Mouse (Mus musculus): Measurements from ENCODE around the gene Mgat4a.
"Not testable (repeated sequence)": the region's sequence is repeated elsewhere in the genome, so short reads cannot be mapped to it uniquely, and the experiment has no call there.

Gene Mgat4a

DNA sequence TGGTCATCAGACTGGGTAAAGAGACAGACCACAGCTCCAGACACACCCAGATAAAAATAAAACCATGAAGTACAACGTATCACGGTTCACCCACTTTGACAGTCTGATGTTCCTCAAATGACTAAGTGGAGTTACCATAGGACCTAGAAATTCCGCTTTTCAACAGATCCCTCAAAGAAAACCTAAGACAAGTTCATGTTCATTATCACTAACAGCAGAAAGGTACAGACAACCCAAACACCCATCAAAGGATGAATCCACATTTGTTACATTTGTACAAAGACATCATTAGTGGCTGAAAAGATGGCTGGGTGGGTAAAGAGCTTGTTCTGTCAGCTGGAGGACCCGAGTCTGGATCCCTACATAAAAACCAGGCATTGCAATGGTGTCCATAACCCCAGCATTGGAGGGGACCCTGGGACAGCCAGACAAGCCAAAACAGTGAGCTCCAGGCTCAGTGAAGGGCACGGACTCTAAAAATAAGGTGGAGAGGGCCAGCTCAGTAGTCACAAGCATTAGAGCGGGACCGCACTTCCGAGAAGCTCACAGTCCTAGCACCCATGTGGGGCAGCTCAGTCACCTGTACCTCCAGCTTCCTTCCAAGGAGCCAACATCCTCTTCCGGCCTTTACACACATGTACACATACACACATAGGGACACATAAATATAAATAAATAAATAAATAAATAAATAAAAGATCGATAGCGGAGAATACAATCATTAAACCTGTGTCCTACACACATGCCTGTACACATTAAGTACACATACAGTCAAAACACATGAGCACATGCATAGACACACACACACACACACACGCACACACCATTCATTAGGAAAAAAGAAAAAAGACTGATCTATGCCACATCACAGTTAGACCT lies 8.9 kb downstream of the Mgat4a start:
- no peak for DNase-seq (ENCODE audit: low spot score in 2 of 2)

DNA sequence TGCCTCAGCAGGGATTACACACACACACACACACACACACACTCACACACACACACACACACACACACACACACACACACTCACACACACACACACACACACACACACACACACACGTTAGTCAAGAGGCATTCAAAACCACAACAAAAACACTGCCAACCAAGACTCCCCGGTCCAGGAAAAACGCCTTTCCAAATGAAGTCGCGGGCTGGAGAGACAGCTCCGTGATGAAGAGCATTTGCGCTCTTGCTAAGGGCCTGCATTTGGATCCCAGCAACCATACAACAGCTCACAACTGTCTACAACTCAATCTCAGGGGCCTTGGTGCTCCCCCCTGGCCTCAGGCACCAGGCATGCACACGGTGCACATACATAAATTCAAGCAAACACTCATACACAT lies 10.8 kb downstream of the Mgat4a start:
- no peak for DNase-seq (ENCODE audit: low spot score in 2 of 2)

DNA sequence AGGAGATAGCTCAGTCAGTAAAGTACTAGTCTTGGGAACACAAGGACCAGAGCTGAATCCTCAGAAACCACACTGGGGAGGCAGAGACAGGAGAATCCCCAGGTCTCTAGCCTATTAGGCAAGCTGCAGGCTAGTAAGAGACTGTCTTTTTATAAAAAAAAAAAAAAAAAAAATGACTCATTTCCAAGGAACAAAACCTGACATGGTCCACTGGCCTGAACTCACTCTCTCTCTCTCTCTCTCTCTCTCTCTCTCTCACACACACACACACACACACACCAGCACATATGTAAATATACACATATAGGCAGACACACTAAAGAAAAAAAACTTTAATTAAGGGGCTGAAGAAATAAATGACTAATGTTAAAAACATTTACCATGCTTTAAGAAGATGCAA lies 14.6 kb downstream of the Mgat4a start:
- DNase-seq (ENCODE audit: low spot score in 2 of 2) = no peak

DNA sequence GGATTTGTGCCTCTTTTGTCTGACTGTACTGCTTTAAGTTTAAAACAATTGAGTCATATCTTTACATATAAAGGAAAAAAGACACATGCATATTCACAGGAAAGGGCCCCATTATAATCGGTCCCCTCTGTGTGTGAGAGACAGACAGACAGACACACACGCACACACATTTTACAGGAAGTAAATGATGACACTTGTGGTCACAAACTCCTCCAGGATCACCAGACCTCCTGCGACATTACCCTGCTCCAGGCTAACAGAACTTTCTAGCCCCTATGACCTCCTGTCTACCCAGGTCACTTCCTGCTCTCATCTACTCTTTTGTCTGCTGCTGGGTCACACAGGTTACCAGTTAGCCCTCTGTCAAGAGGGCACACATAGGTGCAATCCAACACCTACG lies 16.1 kb downstream of the Mgat4a start:
- no peak for DNase-seq (ENCODE audit: low spot score in 2 of 2)

DNA sequence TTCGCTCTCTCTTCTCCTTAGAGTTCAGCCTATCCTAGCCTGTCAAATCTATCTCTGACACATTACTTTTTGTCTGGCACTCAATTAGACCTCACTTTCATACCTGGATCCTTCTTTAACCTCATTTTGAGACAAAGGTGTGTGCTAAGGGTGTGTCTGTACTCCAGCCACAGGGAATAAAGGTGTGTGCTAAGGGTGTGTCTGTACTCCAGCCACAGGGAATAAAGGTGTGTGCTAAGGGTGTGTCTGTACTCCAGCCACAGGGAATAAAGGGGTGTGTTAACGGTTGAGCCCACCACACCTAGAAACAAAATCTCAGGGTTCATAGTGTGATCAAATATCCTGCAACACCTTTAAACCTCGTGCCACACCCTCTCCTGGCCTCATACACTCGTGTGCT lies 16.7 kb downstream of the Mgat4a start:
- not testable (repeated sequence) for DNase-seq (ENCODE audit: low spot score in 2 of 2)

DNA sequence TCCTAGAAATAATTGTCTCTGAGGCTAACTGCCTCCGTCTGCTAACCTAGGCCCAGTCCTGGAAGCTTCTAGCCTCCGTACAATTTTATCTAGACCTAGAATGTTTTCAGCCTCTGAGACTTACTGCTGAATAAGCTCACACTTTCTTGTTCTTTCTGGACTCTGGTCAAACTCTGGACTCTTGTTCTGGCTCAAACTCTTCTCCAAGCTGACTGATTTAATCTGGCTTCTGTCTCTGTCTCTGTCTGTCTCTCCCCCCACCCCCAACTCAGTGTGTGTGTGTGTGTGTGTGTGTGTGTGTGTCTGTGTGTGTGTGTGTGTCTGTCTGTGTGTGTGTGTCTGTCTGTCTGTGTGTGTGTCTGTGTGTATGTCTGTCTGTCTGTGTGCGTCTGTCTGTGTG lies 17.3 kb downstream of the Mgat4a start:
- not testable (repeated sequence) for DNase-seq (ENCODE audit: low spot score in 2 of 2)

DNA sequence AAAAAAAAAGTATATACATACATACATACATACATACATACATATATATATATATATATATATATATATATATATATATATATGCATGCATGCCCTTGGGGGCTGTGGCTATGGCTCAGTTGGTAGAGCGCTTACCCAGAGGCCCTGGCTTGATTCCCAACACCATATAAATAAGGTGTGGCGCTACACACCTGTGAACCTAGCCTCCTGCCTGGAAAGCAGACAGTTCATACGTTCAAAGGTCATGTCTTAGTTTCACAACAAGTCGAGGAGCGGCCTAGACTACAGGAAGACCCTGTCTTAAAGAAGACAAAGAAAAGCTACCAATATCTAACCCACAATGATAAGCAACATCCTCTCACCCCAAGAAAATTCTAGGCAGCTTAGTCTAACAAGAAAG lies 18.7 kb downstream of the Mgat4a start:
- no peak for DNase-seq (ENCODE audit: low spot score in 2 of 2)

DNA sequence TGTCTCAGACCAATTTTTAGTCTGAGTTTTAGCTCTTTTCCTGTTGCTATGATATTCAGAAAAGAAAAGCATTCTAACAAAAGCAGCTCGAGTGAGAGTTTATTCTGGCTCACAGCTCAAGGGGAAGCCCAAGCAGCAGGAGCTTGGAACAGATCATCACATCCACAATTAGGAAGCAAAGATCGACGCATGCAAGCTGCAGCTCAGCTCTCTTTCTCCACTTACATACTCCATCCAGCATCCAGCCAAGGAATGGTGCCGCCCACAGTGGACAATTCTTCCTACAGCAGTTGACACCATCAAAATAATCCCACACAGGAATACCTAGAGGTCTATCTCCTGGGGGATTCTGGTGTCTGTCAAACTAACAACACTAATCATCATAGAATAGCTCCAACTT lies 22.0 kb downstream of the Mgat4a start:
- DNase-seq (ENCODE audit: low spot score in 2 of 2) = no peak

DNA sequence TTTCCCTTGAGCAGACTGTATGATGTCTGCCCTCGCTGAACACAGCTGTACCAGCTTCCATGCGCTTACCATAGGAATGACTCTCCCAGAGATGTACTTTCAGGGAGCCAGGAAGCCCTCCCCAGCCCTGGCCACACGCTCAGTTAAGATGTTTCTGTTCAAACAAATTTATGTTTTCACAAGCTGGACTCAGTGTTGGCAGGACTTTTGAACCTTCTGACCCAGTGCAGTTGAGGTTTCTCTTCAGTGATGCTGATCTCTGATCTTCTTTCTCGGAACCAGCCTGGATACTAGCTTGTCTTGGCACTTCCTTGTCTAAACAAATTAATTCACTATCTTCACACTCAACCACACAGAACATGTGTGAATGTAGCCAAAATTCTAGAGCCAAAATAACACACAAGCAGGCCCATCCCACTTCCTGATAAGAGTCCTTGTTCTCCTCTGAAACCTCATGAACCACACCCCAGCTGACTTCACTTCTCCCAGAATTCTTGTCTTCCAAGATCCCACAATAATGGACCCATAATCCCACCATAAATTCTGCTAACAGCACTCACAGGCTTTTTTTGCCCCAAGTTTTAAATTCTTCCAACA lies 22.6 kb downstream of the Mgat4a start:
- no peak for DNase-seq (ENCODE audit: low spot score in 2 of 2)

DNA sequence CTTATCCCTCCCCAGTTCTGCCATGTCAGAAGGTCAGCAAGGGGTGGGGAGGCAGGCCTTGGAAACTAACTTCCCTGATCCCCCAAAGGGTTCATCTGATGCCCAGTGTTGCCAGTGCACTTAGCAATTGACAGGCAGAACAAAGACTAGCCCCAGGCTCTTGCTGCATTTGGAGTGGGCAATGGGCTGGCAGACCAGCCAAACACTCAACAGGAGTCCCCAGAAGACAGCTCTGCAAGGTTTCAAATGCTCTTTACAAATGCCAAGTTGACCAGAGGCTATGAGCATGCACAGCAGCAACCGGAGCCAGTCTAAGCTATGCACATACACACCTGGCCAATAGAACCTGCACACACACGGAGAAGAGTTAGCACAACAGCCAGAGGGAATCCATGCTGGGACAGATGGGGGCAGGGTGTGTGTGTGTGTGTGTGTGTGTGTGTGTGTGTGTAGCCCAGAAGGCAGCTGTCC lies 27.8 kb downstream of the Mgat4a start:
- DNase-seq (ENCODE audit: low spot score in 2 of 2) = no peak

DNA sequence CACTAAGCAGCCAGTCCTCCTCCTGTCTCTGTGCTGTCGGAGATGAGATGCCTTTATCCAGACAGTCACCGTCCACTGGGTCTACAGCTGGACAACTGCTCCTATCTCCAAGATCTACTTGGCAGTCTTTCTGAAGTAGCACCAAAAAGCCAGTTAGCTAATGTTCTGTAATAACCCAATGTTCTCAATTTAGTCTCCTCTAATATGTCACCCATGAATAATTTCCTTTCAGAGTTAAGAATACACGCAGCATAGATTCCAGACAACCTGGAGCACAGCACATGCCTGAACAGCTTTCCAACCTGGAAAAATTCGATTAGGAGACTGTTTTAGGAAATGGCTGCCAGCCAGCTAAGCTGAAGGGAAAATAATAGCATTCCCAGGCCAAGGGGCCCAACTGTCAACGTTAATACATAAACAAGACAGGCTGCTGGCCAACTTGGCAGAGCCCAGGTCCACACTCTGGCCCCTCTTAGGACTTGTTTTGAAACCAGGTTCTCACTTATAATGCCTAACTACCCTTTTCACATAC lies 28.6 kb downstream of the Mgat4a start:
- no peak for DNase-seq (ENCODE audit: low spot score in 2 of 2)

DNA sequence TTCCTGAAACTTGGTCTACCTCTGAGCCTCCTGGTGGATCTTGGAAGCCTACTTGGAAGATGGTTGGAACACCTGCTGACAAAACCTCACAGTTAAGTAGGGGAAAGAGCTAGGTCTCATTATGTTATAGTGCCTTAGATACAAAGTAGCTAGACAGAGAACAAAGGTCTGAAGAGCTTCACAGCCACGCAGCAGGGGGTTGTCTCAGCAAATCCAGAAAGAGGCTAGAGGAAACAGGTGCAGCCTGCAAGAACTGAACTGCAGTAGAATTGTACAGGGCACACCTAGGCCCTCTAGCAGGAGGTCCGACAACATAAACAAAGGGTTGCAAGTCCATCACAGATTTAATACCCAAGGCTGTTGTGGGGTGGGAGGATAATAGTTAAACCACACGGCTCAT lies 30.6 kb downstream of the Mgat4a start:
- no peak for DNase-seq (ENCODE audit: low spot score in 2 of 2)

DNA sequence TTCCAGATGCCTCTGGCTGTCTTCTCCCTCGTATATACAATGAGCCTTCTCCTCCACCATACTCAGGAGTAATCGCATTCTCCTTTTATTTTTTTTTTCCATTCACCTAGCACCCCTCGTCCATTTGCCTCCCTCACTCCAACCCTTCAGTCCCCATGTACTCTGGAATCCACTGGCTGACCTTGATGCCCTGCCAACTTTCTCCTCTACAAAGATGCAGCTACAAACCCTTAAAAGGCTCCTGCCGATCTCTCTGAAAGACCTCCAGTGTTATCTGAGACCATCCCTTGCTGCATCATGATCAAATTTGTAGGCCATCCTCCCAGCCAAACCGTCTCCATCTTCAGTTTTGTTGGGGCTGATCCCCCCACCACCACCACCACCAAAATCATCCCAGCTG lies 31.4 kb downstream of the Mgat4a start:
- no peak for DNase-seq (ENCODE audit: low spot score in 2 of 2)

DNA sequence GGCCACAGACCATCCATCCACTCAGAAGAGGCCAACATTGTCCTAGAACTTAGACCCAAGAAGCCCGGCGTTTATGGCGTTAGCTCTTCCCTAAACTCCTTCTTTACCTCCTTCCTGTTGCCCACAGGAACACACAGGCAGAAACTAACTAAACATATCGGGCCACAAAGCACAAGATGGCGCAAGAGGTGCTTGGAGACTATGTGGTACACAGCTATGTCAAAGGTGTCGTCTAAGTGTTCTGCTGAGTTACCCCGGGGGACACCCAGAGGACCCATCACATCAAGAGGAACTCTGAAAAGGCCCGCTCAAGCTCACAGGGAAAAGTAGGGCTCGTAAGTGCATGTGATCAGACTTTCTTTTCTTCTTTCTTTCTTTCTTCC lies 35.5 kb downstream of the Mgat4a start:
- DNase-seq (ENCODE audit: low spot score in 2 of 2) = no peak

DNA sequence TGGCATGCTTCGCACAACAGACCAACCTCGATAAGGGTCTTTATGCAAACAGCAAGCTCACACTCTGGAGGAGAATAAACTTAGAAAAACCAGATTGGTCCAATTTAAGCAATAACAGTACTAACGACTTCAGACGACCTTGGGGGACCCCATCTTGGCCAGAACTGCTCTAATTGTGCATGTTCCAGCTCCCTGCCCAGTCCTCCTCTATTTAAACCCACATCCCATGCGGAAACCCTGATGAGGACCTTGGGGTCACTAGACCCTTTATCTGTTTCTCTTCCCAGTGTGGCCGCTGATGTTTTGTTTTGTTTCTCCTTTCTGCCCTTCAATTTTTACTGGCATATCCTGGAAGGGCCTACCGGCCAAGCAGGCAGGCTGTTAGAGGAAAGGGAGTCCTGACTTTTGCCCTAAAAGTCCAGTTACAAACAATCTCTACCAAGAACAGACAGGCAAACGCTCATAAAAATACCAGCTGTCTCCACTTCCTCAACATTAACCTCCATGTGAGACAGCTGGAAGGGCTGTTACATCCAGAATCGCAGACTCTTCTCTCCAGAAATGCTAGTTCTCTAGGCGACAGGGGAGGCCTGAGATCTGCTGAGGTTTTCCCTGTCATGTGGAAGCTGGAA lies 36.0 kb downstream of the Mgat4a start:
- DNase-seq (ENCODE audit: low spot score in 2 of 2) = no peak

DNA sequence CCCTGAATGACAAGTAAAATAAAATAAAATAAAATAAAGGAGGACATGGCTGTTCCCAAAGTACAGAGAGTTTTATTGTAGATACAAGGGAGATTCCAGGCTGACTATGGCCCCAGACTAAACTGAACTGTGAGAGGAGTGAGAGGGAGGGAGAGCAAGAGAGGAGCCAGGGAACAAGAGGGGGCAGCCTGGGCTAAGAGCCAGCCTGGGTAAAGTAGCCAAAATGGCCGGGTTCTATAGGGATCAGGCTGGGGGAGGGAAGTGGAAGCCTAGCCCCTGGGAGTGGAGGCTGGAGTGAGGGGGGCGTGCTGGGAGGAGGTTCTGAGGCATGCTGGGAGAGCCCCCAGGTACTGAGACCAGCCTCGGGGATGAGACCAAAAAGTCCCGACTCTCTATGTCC lies 37.2 kb downstream of the Mgat4a start:
- no peak for DNase-seq (ENCODE audit: low spot score in 2 of 2)

DNA sequence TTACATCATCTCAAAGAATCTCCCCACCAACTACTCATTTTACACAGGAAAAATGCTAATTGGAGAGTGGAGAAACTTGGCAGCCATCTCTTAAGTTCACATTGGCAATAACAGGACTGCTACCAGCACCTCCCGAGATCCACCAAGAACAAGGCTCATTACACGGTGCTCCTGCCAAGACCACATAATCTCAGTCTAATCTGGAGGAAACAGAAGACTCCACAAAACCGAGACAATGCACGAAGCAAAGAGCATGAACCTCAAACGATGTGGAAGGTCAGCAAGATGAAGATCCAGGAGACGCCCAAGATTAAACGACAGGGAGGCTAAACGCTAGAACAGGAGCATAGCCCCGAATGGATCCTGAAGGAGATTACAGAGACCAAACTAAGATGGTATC lies 38.5 kb downstream of the Mgat4a start:
- no peak for DNase-seq (ENCODE audit: low spot score in 2 of 2)

DNA sequence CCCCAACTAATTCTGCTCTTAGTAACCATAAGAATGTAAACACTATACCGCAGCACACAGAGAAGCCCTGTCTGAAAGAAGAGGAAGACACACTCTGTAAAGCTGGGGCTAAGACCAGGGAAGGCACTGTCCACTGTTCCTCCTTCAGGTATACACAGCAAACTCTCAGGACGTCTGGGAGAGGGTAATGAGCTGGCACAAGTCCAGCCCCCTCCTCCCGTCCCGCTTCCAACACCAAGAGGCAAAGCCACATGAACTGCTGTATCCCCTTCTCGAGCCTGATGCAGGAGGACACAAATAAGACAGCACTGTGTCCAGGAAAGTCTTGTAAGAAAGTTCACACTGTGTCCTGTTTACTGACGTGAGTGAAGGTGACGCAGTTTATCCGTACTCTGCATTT lies 40.1 kb downstream of the Mgat4a start:
- no peak for DNase-seq (ENCODE audit: low spot score in 2 of 2)

DNA sequence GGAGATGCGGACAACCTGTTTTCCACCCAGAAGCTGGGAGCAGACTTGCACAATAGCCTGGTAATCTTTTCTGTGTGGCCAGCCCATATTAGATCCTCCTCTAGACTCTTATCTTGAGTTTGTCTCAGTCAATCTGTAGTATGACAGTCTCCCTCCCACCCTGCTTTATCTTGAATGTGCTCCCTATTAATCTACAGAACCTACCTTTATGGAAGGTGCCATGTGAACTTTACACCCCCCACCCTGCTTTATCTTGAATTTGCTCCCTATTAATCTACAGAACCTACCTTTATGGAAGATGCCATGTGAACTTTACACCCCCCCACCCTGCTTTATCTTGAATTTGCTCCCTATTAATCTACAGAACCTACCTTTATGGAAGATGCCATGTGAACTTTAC lies 41.4 kb downstream of the Mgat4a start:
- DNase-seq (ENCODE audit: low spot score in 2 of 2) = not testable (repeated sequence)

DNA sequence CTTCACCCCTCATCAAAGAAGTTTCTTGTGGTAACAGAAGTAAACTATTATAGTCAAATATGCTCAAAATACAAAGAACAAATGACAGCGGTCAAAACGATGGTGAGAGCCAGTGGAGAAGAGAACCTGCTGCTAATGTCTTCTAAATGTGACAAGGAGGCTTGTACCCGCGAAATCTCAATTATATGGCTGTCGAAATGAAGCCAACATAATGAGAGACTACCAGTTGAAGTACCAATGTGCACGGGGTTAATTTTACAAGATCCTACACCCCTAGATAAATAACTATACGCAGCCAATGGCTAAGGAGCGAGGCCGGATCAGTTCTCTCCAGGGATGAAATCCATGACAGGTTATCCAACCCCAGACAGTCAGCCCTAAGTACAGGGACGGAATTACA lies 41.9 kb downstream of the Mgat4a start:
- DNase-seq (ENCODE audit: low spot score in 2 of 2) = no peak

DNA sequence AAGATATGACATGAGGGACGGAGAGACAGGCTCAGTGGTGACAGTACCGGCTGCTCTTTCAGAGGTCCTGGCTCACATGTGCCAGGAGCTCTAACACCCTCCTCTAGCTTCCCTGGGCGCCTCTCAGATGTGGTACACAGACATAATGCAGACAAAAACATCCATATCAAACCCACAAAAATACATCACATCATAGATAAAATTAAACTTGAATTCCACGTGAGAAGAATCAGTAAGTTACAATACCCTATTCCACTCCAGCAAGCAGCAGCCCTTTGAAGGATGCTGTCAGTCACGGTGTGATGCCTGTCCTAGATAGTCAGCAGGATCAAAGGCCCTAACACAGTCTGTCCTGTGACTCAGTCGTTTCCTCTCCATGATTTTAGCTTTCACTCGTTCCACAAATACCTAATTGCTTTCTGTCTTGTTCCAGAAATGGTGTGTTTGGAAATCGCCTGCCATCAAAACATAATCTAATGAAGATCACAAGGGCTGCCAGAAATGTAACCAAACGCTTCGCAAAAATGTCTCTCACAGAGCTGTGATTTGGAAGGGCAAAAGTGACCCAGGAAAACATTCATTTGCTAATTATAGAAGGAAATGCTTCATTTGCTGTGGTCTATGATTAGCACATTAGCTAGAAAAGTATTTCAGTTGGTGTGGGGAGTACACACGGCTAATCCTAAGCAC lies 44.1 kb downstream of the Mgat4a start:
- no peak for DNase-seq (ENCODE audit: low spot score in 2 of 2)

DNA sequence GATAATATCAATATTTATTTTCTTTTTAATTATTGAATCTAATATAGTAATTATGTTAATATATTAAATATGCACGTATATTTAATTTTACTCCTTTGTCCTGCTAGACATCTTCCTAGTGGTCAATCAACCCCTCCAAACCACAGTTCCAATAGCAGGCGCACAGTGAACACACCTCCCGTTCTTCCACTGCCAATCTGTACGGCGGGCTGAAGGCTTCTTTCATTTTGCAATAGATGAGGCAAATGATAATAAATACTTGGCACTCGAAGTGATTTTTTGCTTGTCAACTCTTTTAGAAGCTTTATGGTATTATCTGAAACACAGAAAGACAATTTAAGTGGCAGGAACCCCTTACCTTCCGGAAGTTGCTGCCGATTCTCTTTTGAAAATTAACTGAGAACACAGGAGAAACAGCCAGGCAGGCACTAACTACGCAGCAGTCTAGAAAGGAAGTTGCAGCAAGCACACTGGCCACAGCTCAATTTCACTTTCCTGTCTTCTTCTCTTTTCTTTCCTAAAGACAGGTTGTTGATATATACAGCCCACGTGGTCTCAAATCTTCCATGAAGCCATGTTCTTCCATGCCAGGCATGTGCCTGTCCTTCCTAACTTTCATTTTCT lies 45.0 kb downstream of the Mgat4a start:
- DNase-seq (ENCODE audit: low spot score in 2 of 2) = no peak
